Mouse (Mus musculus) midbrain, postnatal 0 days (tissue): ENCODE results near the gene Ankrd11. TPM values are rescaled to one million over a fixed set of nuclear protein-coding genes. Genes with fewer than 3 reads are reported as not detected.

Source experiments
- ATAC-seq: fragments of 200-750 bp; cut with Nextera tagmentation; 2 replicates; pipeline ENCODE4 v1.8.0; 2017; ENCODE audit warnings: moderate number of reproducible peaks, mild to moderate bottlenecking, moderate TSS enrichment, moderate library complexity; ENCODE audit not compliant: low FRiP score
- DNase-seq: peaks from one replicate; pipeline ENCODE4 v3.0.0-alpha.2; 2015; ENCODE audit warnings: low spot score
- H3K27ac ChIP-seq: fragments of 300-500 bp; sonication (generic); 2 replicates; pipeline ENCODE4 v1.5.1; 2014; ENCODE audit warnings: low read depth, mild to moderate bottlenecking, low read length, mixed read lengths
- H3K27me3 ChIP-seq: fragments of 300-500 bp; sonication (generic); 2 replicates; pipeline ENCODE4 v1.6.1; 2014; ENCODE audit warnings: low read length, control low read depth, mixed read lengths; ENCODE audit not compliant: insufficient read depth
- H3K36me3 ChIP-seq: fragments of 300-500 bp; sonication (generic); 2 replicates; pipeline ENCODE4 v1.6.1; 2014; ENCODE audit warnings: low read length, control low read depth, mixed read lengths; ENCODE audit not compliant: insufficient read depth
- H3K4me1 ChIP-seq: fragments of 300-500 bp; sonication (generic); 2 replicates; pipeline ENCODE4 v1.6.1; 2014; ENCODE audit warnings: mild to moderate bottlenecking, control low read depth, antibody characterized with exemption, low read length, mixed read lengths; ENCODE audit not compliant: insufficient read depth
- H3K4me2 ChIP-seq: fragments of 300-500 bp; sonication (generic); 2 replicates; pipeline ENCODE4 v1.6.1; 2014; ENCODE audit warnings: low read depth, mild to moderate bottlenecking, low read length, mixed read lengths; ENCODE audit not compliant: poor library complexity, severe bottlenecking
- H3K4me3 ChIP-seq: fragments of 300-500 bp; sonication (generic); 2 replicates; pipeline ENCODE4 v1.5.1; 2014; ENCODE audit warnings: low read depth, mild to moderate bottlenecking, low read length, moderate library complexity
- H3K9ac ChIP-seq: fragments of 300-500 bp; sonication (generic); replicated peaks from 2 replicates; pipeline ENCODE4 v1.6.1; 2014; ENCODE audit warnings: mild to moderate bottlenecking, low read length, moderate library complexity, mixed read lengths; ENCODE audit not compliant: poor library complexity, severe bottlenecking
- H3K9me3 ChIP-seq: fragments of 300-500 bp; sonication (generic); 2 replicates; pipeline ENCODE4 v1.6.1; 2016; ENCODE audit warnings: low read length, control low read depth
- CTCF ChIP-seq: IDR thresholded peaks from 2 replicates; pipeline ENCODE4 v1.5.1; 2016; ENCODE audit warnings: antibody characterized with exemption, mild to moderate bottlenecking
- WGBS: fragments of 180-500 bp; shearing (Covaris S2); extraction: QIAGEN DNeasy Blood & Tissue Kit; methylation state at CpG from one replicate; pipeline ENCODE4 v1.1.7; 2014; 5-methylcytosine and 5-hydroxymethylcytosine counted together
- polyA plus RNA-seq: library from polyadenylated mRNA; unstranded; fragments of >200 nt; fragmentation: Nextera tagmentation; extraction: Ambion mirVana; gene quantifications from 2 replicates; pipeline ENCODE4 v1.2.1, GENCODE M21; 2015
- total RNA-seq: library from RNA; depleted of rRNA; stranded (reverse); fragments of >200 nt; gene quantifications from 2 replicates; pipeline ENCODE4 v1.2.3, GENCODE M21; 2014

The Ankrd11 gene
- total and polyA plus RNA-seq, 2 experiments from 2014 or later = 78.7 to 98.3 TPM

DNA sequence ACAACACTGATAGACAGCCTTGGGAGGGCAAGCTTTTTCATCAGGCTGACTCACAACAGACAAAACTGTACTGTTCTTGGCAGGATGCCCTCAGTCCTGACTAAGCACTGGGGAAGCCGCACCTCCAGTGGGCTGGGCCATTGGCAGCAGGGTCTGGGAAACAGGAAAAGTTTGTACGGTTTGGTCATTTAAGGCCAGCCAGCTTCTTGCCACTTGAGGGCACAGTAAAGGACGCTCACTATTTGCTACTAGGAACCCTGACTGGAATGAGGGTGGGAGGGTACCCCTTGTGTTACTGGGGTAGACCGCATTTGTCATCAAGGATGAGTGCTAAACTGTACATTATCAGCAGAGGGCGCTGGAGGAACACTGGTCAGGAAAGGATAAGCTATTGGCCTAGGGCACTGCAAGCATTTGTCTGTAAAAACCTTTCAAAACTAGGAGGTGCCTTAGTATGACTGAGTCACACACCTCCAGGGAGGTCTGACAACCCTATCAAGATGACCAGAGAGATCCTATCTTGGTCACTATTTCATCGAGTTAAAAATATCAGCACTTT, 135.5 kb downstream of the Ankrd11 start:
- TF ChIP-seq CTCF = peak; percentile 94
- H3K4me2 ChIP-seq = no peak overlapping the region

DNA sequence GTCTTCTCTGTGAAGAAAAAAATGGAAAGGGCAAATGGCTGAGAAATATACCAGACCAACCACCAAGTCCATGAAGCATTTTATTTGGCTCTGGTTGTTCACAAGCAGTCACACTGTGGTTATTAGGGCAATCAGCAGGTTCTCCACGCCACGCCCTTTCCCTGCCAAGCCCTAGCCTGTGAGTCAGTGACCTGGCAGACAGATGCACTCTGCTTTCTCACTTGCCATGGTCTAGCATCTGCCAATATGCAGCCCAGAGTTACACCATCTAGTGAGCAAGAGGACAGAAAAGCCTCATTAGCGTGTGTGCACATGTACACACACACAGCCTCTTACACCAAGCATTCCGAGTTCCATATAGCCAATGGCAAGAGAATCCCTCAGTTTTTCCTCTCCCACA, 136.7 kb downstream of the Ankrd11 start:
- H3K27ac ChIP-seq = no peak overlapping the region
- WGBS = 93% methylated on average over 4 of the region's 4 CpGs
- no peaks in the 10 kb centered on the region for H3K4me1 ChIP-seq
- DNase-seq = no peak
- no peak overlapping the region for H3K4me2 ChIP-seq
- H3K4me3 ChIP-seq = no peak overlapping the region
- no peak for TF ChIP-seq CTCF
- no peak for ATAC-seq
- no peak overlapping the region for H3K9ac ChIP-seq
- no peaks in the 10 kb centered on the region for H3K9me3 ChIP-seq
- peaks cover 13% of the 10 kb centered on the region for H3K36me3 ChIP-seq
- H3K27me3 ChIP-seq = no peaks in the 10 kb centered on the region

More for the DNA sequence above, 135.5 kb downstream of the Ankrd11 start:
- Histone ChIP-seq H3K9me3 (no peaks in the 10 kb centered on the region), H3K36me3 (peaks cover 11% of the 10 kb centered on the region), H3K4me1 (no peaks in the 10 kb centered on the region), H3K27me3 (no peaks in the 10 kb centered on the region), H3K9ac (no peak overlapping the region), H3K4me3 (no peak overlapping the region), H3K27ac (no peak overlapping the region)
- DNase-seq = peak; percentile 91
- WGBS = 43% methylated on average over 6 of the region's 6 CpGs
- ATAC-seq = peak; percentile 71

DNA sequence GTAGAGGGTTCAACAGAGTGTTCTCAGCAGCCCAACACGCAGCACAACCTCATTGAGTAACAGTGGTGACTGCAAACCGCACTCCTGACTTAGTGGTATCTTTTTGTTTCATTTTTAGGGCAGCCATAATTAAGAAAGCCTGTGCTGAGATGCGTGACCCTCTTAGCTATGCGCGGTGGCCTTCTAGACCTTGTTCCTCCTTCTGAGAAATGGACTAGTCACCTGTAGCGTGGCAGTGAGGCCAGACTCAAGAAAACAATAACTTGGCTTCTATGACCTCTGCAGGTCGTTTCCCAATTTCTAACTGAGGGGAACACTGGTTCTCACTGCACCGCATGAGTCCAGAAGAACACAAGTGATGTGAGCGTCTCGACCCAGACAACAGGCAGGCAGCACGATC, 137.6 kb downstream of the Ankrd11 start:
- no peak overlapping the region for H3K4me3 ChIP-seq
- no peaks in the 10 kb centered on the region for H3K9me3 ChIP-seq
- H3K27me3 ChIP-seq = no peaks in the 10 kb centered on the region
- DNase-seq = no peak
- no peak for TF ChIP-seq CTCF
- no peaks in the 10 kb centered on the region for H3K4me1 ChIP-seq
- 87% methylated on average over 11 of the region's 11 CpGs for WGBS
- no peak overlapping the region for H3K27ac ChIP-seq
- no peak for ATAC-seq
- H3K36me3 ChIP-seq = peaks cover 15% of the 10 kb centered on the region
- no peak overlapping the region for H3K9ac ChIP-seq
- H3K4me2 ChIP-seq = no peak overlapping the region

DNA sequence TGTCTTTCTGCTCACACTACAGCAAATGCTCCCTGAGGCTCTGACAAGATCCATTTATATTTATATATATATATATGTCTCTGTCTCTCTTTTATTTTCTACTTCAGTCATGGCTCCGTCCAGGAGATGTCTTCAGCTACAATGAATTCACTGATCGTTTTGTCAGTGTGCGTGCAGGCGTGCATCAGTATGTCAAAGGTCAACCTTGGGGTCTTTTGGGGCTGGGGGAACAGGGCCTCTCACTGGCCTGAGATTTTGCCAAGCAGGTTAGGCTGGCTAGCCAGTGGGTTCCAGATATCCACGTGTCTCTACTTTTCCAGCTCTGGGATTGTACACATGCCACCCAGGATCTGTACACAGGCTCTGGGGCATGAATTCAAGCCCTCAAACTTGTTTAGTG, 139.1 kb downstream of the Ankrd11 start:
- ATAC-seq = no peak
- TF ChIP-seq CTCF = no peak
- Histone ChIP-seq H3K4me2 (no peak overlapping the region), H3K4me3 (no peak overlapping the region), H3K27me3 (no peaks in the 10 kb centered on the region), H3K9ac (no peak overlapping the region), H3K9me3 (no peaks in the 10 kb centered on the region), H3K27ac (no peak overlapping the region), H3K4me1 (no peaks in the 10 kb centered on the region), H3K36me3 (peaks cover 18% of the 10 kb centered on the region)
- no peak for DNase-seq
- 33% methylated on average over 5 of the region's 5 CpGs for WGBS

GRCm38 (mm10) chr8:122902581-122902980, 139.5 kb downstream of the Ankrd11 start:
- WGBS = 64% methylated on average over 3 of the region's 3 CpGs
- DNase-seq (no peak), ATAC-seq (no peak)
- Histone ChIP-seq H3K9me3 (no peaks in the 10 kb centered on the region), H3K4me1 (no peaks in the 10 kb centered on the region), H3K27ac (no peak overlapping the region), H3K4me2 (no peak overlapping the region), H3K4me3 (no peak overlapping the region), H3K36me3 (peaks cover 15% of the 10 kb centered on the region; the same call in 1 of the 2 replicates), H3K9ac (no peak overlapping the region), H3K27me3 (no peaks in the 10 kb centered on the region)
- no peak for TF ChIP-seq CTCF

DNA sequence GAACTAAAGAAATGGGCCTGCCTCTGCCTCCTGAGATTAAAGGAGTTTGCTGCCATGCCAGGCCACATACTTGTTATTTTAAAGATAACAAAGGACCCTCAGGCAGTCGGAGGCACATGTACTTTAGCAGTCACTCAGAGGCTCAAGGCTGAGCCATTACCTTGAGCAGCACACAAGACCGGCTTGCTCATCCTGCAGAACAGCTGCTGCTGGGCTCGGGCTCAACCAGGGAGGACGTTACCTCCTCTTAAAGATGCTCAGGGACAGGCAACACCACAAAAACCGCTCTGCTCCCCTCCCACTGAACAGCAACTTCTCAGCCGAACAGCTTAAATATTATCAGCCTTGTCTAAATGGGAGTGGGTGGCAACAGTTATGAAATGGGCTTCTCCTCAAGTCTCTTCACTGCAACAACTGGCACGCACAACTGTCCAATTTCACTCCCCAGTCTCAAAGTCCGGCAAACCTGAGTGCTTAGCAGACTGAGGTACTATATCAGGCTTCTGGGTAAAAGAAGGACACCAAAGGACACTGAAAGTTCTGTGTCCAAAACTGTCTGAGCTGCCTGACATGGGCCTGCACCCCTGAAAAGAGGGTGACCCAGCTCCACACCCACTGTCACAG, 140.1 kb downstream of the Ankrd11 start:
- Histone ChIP-seq H3K4me3 (no peak overlapping the region), H3K4me2 (no peak overlapping the region), H3K9me3 (no peaks in the 10 kb centered on the region), H3K4me1 (no peaks in the 10 kb centered on the region), H3K36me3 (peaks cover 19% of the 10 kb centered on the region; the same call in 1 of the 2 replicates), H3K27me3 (no peaks in the 10 kb centered on the region), H3K9ac (no peak overlapping the region), H3K27ac (no peak overlapping the region)
- DNase-seq (no peak), ATAC-seq (no peak)
- TF ChIP-seq CTCF = no peak
- 88% methylated on average over 8 of the region's 8 CpGs for WGBS
